Mouse (Mus musculus) testis, postnatal 10 days (tissue): ENCODE data around the gene Ntf5.
"Not testable (repeated sequence)": the region's sequence is repeated elsewhere in the genome, so short reads cannot be mapped to it uniquely, and the experiment has no call there.

Source experiments
- DNase-seq: peaks from one replicate; pipeline ENCODE4 v3.0.0; 2021; ENCODE audit warnings: low spot score

The Ntf5 gene

DNA sequence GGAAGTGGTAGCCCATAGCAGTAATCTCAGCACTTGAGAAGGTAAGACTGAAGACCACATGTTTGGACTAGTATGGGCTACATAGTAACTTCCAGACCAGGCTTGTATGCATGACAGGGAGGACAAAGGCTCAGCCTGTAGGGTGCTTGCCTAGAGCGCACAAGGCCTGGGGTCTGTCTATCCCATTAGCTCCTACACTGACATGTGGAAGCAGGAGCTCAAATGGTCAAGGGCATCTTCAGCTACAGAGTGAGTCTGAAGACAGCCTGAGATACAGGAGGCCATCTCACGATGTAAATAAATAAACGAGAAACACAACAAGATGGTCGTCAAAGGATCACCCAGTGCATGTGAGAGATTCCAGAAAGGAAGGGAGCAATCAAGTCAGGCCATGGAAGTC lies 48.8 kb downstream of the Ntf5 start:
- DNase-seq: no peak

DNA sequence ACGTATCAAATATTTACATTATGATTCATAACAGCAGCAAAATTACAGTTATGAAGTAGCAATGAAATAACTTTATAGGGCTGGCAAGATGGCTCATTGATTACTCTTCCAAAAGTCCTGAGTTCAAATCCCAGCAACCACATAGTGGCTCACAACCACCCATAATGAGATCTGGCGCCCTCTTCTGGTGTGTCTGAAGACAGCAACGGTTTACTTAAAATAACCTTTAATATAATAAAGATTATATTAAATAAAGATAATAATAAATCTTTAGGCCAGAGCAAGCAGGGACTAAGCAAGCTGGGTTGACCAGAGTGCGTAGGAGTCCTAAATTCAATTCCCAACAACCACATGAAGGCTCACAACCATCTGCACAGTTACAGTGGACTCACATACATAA lies 49.4 kb downstream of the Ntf5 start:
- DNase-seq: not testable (repeated sequence)

DNA sequence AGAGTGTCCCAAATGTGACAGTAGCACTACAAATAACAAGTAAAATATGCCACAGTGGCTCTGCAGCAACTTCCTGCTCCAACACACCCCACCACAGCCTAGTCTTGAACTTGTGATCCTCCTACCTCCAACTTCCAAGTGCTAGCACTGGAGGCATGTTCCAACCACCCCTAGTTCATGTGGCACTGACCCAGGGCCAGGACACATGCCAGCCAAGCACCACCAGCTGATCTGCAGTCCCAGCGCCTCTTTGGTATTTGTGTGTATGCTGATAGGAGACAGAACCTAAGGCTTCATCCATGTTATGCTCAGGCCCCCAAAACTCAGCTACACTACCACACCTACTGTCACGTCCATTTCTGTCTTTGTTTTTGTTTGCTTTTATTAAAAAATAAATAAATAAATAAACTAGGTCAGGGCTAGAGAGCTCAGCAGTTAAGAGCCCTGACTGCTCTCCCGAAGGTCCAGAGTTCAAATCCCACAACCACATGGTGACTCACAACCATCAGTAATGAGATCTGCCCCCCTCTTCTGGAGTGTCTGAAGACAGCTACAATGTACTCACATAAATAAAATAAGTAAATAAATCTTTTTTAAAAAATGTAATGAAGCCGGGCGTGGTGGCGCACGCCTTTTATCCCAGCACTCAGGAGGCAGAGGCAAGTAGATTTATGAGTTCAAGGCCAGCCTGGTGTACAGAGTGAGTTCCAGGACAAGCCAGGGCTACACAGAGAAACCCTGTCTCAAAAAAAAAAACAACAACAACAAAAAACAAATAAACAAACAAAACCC lies 50.7 kb downstream of the Ntf5 start:
- no peak for DNase-seq

DNA sequence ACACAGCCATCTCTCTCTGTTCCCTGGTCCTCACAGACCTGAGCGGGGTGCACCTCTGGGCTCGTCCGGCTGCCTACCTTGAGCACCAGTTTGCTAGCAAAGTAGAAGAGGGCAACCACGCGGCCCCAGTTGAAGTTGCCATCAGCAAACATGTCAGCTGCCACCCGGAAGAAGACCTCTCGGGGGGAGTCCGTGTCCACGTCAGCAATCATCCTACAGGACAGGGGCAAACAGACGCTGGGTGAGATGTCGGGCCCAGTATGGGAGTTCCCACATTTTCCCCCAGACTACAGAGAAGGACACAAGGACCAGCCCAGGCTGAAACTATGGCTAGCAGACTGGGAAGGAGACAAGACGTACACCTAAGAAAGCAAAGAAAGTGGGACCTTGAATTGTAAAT lies 51.6 kb downstream of the Ntf5 start:
- DNase-seq: no peak

DNA sequence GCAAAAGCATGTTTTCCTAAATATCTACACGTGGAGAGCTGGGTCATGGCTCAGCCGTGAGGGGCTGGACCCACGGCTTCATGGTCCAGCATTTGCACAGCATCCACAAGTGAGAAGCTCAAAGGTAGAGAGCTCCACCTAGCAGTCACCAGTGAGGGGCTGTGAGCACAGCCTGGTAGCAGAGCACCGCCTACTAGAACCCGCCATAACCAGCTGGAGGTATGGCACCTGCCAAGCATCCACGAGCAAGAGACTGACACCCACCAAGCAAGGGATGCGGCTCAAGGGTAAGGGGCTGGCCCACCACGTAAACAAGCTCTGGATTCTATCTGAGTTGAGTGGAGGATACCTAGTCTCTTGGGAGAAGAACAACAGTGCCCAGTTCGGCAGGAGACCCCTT lies 52.1 kb downstream of the Ntf5 start:
- DNase-seq: no peak

DNA sequence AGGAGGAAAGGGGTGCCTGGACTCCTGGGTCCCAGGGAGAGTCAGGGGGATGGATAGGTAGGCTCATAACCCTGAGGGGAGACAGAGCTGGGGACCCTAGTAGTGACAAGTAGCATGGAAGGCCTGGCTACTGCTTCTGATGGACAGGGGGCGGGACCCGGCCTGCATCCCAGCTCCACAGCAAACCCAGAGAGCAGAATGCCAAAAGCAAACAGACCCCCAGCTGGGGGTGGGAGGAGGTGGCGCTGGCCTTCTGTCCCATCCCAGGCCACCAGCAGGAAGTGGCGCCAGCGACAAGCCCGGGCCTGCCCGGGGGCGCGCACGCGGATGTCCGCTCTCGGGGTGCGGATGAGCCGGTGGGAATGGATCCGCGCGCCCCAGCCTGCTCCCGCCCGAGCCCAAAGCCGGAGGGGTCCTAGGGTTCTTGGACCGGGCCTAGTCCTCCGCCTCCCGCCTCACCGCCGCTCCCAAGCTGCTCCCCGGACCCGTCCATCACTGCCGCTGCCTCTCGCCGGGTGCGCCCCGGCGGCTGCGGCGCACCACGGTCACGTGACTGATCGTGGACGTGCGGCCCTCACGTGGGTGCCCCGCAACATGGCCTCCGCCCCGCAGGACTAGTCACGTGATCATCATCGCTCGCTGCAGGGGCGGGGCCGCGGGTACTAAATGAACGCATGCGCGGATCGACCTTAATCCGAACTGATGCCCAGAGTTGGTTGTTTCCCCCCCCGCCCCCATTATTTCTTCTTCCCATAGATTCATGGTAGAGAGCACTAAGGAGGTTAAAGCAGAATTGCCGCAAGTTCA lies 53.0 kb downstream of the Ntf5 start, which contains the start of gene Bax:
Gene Bax, minus strand, starts transcription at position 616 of the 807 bp plus-strand sequence.
- DNase-seq: peak; percentile 98
